Mouse (Mus musculus) kidney, embryonic 15.5 days (tissue): Measurements from ENCODE around the gene Fth1. TPM values are rescaled to one million over a fixed set of nuclear protein-coding genes. Genes with fewer than 3 reads are reported as not detected.
A peak's percentile ranks its signal among the peaks of the same experiment; 100 is the strongest.

Source experiments
- ATAC-seq: fragments of 200-750 bp; cut with Nextera tagmentation; replicated peaks from 2 replicates; pipeline ENCODE4 v1.8.0; 2017; ENCODE audit warnings: moderate TSS enrichment; ENCODE audit not compliant: low FRiP score
- H3K27ac ChIP-seq: fragments of 300-500 bp; sonication (generic); 2 replicates; pipeline ENCODE4 v1.5.1; 2015; ENCODE audit warnings: mild to moderate bottlenecking, inconsistent platforms
- H3K27me3 ChIP-seq: fragments of 300-500 bp; sonication (generic); 2 replicates; pipeline ENCODE4 v1.6.1; 2015; ENCODE audit warnings: inconsistent platforms
- H3K36me3 ChIP-seq: fragments of 300-500 bp; sonication (generic); 2 replicates; pipeline ENCODE4 v1.6.1; 2015; ENCODE audit warnings: inconsistent platforms
- H3K4me1 ChIP-seq: fragments of 300-500 bp; sonication (generic); 2 replicates; pipeline ENCODE4 v1.6.1; 2015; ENCODE audit warnings: inconsistent platforms
- H3K4me2 ChIP-seq: fragments of 300-500 bp; sonication (generic); 2 replicates; pipeline ENCODE4 v1.6.1; 2015; ENCODE audit warnings: moderate library complexity, mild to moderate bottlenecking, inconsistent platforms
- H3K4me3 ChIP-seq: fragments of 300-500 bp; sonication (generic); replicated peaks from 2 replicates; pipeline ENCODE4 v1.5.1; 2015; ENCODE audit warnings: mild to moderate bottlenecking, inconsistent platforms
- H3K9ac ChIP-seq: fragments of 300-500 bp; sonication (generic); 2 replicates; pipeline ENCODE4 v1.6.1; 2015; ENCODE audit warnings: mild to moderate bottlenecking, inconsistent platforms
- H3K9me3 ChIP-seq: fragments of 300-500 bp; sonication (generic); replicated peaks from 2 replicates; pipeline ENCODE4 v1.6.1; 2016; ENCODE audit warnings: inconsistent platforms
- WGBS: fragments of 180-500 bp; shearing (Covaris S2); methylation state at CpG from one replicate; pipeline ENCODE4 v1.1.7; 2015; ENCODE audit warnings: mixed read lengths; 5-methylcytosine and 5-hydroxymethylcytosine counted together
- polyA plus RNA-seq: library from polyadenylated mRNA; unstranded; fragments of >200 nt; fragmentation: Nextera tagmentation; extraction: Ambion mirVana; gene quantifications from 2 replicates; pipeline ENCODE4 v1.2.1, GENCODE M21; 2015

Fth1 gene
- polyA plus RNA-seq, 1 experiment from 2014 or later = 1,598 TPM

- Histone ChIP-seq H3K36me3 (peaks cover 24% of the 10 kb centered on the region), H3K4me2 (no peak overlapping the region), H3K27me3 (no peaks in the 10 kb centered on the region), H3K9ac (no peak overlapping the region), H3K4me1 (peaks cover 31% of the 10 kb centered on the region), H3K9me3 (no peaks in the 10 kb centered on the region), H3K27ac (no peak overlapping the region), H3K4me3 (no peak overlapping the region)
- WGBS = 91% methylated on average over 6 of the region's 6 CpGs
- ATAC-seq = no peak
Measured at GRCm38 (mm10) chr19:9985190-9985899, 4.9 kb downstream of the Fth1 start.

- WGBS = 93% methylated on average over 2 of the region's 2 CpGs
Measured at GRCm38 (mm10) chr19:9985900-9986421, 5.6 kb downstream of the Fth1 start.

GRCm38 (mm10) chr19:9987192-9987591 lies 6.8 kb downstream of the Fth1 start:
- Histone ChIP-seq H3K4me3 (no peak overlapping the region), H3K27ac (0 out of 2 replicates have a peak overlapping the region, but pooled peaks have one; percentile 46)
- 34% methylated on average over 6 of the region's 6 CpGs for WGBS

More at GRCm38 (mm10) chr19:9985900-9986421, 5.6 kb downstream of the Fth1 start:
- H3K9me3 ChIP-seq = no peaks in the 10 kb centered on the region
- H3K4me3 ChIP-seq = no peak overlapping the region
- peaks cover 34% of the 10 kb centered on the region for H3K4me1 ChIP-seq
- ATAC-seq = no peak
- H3K27ac ChIP-seq = no peak overlapping the region
- H3K9ac ChIP-seq = no peak overlapping the region
- no peaks in the 10 kb centered on the region for H3K27me3 ChIP-seq
- no peak overlapping the region for H3K4me2 ChIP-seq
- H3K36me3 ChIP-seq = peaks cover 24% of the 10 kb centered on the region

GRCm38 (mm10) chr19:9987593-9987992 lies 7.2 kb downstream of the Fth1 start:
- no peak for ATAC-seq
- Histone ChIP-seq H3K4me2 (no peak overlapping the region), H3K36me3 (peaks cover 24% of the 10 kb centered on the region), H3K4me1 (peaks cover 37% of the 10 kb centered on the region), H3K4me3 (no peak overlapping the region), H3K9me3 (no peaks in the 10 kb centered on the region), H3K27me3 (no peaks in the 10 kb centered on the region), H3K9ac (no peak overlapping the region), H3K27ac (0 out of 2 replicates have a peak overlapping the region, but pooled peaks have one; percentile 46)

More at GRCm38 (mm10) chr19:9987192-9987591, 6.8 kb downstream of the Fth1 start:
- Histone ChIP-seq H3K4me2 (no peak overlapping the region), H3K27me3 (no peaks in the 10 kb centered on the region), H3K9ac (no peak overlapping the region), H3K9me3 (no peaks in the 10 kb centered on the region), H3K36me3 (peaks cover 24% of the 10 kb centered on the region), H3K4me1 (peaks cover 35% of the 10 kb centered on the region)
- ATAC-seq = no peak

- H3K27me3 ChIP-seq = no peaks in the 10 kb centered on the region
- H3K9ac ChIP-seq = no peak overlapping the region
- no peak overlapping the region for H3K4me3 ChIP-seq
- H3K9me3 ChIP-seq = no peaks in the 10 kb centered on the region
- peaks cover 38% of the 10 kb centered on the region for H3K4me1 ChIP-seq
- ATAC-seq = no peak
- H3K4me2 ChIP-seq = no peak overlapping the region
- no peak overlapping the region for H3K27ac ChIP-seq
- peaks cover 19% of the 10 kb centered on the region for H3K36me3 ChIP-seq
- WGBS = 72% methylated on average over 17 of the region's 17 CpGs
Measured at GRCm38 (mm10) chr19:9989171-9989883, 8.9 kb downstream of the Fth1 start.

GRCm38 (mm10) chr19:9989884-9990256 lies 9.5 kb downstream of the Fth1 start:
- Histone ChIP-seq H3K4me2 (no peak overlapping the region), H3K9ac (no peak overlapping the region), H3K27ac (no peak overlapping the region), H3K4me1 (peaks cover 37% of the 10 kb centered on the region), H3K9me3 (no peaks in the 10 kb centered on the region), H3K36me3 (peaks cover 14% of the 10 kb centered on the region), H3K4me3 (no peak overlapping the region), H3K27me3 (no peaks in the 10 kb centered on the region)
- no peak for ATAC-seq

- no peak overlapping the region for H3K4me3 ChIP-seq
- no peak overlapping the region for H3K4me2 ChIP-seq
- 21% methylated on average over 5 of the region's 5 CpGs for WGBS
- peaks cover 37% of the 10 kb centered on the region for H3K4me1 ChIP-seq
- no peaks in the 10 kb centered on the region for H3K27me3 ChIP-seq
- H3K27ac ChIP-seq = 0 out of 2 replicates have a peak overlapping the region, but pooled peaks have one; percentile 11
- H3K36me3 ChIP-seq = no peaks in the 10 kb centered on the region
- no peaks in the 10 kb centered on the region for H3K9me3 ChIP-seq
- H3K9ac ChIP-seq = no peak overlapping the region
- 0 out of 2 replicates have a peak, but pooled peaks have one; percentile 17 for ATAC-seq
Measured at GRCm38 (mm10) chr19:9991304-9991703, 10.9 kb downstream of the Fth1 start.

- peaks cover 34% of the 10 kb centered on the region for H3K4me1 ChIP-seq
- ATAC-seq = peak; percentile 52
- WGBS = 39% methylated on average over 26 of the region's 26 CpGs
- H3K4me2 ChIP-seq = peak overlapping the region; percentile 60
- peak overlapping the region; percentile 31 for H3K4me3 ChIP-seq
- H3K36me3 ChIP-seq = no peaks in the 10 kb centered on the region
- H3K9me3 ChIP-seq = no peaks in the 10 kb centered on the region
- H3K9ac ChIP-seq = no peak overlapping the region
- peak overlapping the region; percentile 11; the same call in 1 of the 2 replicates for H3K27ac ChIP-seq
- no peaks in the 10 kb centered on the region for H3K27me3 ChIP-seq
Measured at GRCm38 (mm10) chr19:9992011-9992958, 11.9 kb downstream of the Fth1 start.

- Histone ChIP-seq H3K9ac (0 out of 2 replicates have a peak overlapping the region, but pooled peaks have one; percentile 17), H3K9me3 (no peaks in the 10 kb centered on the region), H3K27ac (no peak overlapping the region), H3K36me3 (no peaks in the 10 kb centered on the region), H3K4me1 (peaks cover 30% of the 10 kb centered on the region), H3K4me3 (peak overlapping the region; percentile 31), H3K4me2 (peak overlapping the region; percentile 60), H3K27me3 (no peaks in the 10 kb centered on the region)
- peak; percentile 87 for ATAC-seq
- WGBS = 3% methylated on average over 17 of the region's 17 CpGs
Measured at GRCm38 (mm10) chr19:9993036-9993656, 12.7 kb downstream of the Fth1 start.

GRCm38 (mm10) chr19:9997204-9998062 lies 17.0 kb downstream of the Fth1 start:
- no peak for ATAC-seq
- Histone ChIP-seq H3K9me3 (no peaks in the 10 kb centered on the region), H3K27me3 (no peaks in the 10 kb centered on the region), H3K4me1 (peaks cover 12% of the 10 kb centered on the region), H3K4me3 (no peak overlapping the region), H3K36me3 (no peaks in the 10 kb centered on the region), H3K9ac (no peak overlapping the region), H3K27ac (no peak overlapping the region), H3K4me2 (no peak overlapping the region)
- WGBS = 67% methylated on average over 12 of the region's 12 CpGs
